Mouse (Mus musculus): ENCODE data around the gene Clic4.

DNA sequence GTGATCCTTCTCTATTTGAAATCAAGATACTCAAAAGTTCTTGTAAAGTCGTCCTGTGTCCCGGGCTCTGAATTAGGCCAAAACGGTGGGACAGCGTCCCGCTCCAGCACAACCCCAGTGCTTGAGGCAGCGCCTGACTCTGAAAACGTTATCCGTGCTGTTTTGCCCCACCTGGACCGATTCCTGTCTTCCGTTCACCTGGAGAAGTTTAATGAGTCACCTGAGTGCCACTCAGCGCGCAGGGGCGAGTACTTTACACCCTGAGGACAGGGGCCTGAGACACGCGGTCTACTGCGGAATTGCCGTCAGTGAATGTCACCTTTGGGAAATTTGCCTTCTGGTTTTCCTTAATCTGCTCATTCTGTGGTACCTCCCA lies 681 bp upstream of the Clic4 start:
- TF ChIP-seq CTCF (IDR thresholded peaks at IDR 0.05; ENCODE audit: borderline replicate concordance, extremely low read depth, insufficient read depth, insufficient read length) (no peak), POLR2A (IDR thresholded peaks at IDR 0.05; ENCODE audit: borderline replicate concordance, extremely low read depth, insufficient read depth, insufficient read length, poor library complexity, severe bottlenecking) (no peak)

All from brain, embryonic 14.5 days (tissue).